Mouse (Mus musculus) ES-Bruce4 (cell line): Measurements from ENCODE around the gene Hdac9.

Source experiments
- CTCF ChIP-seq: IDR thresholded peaks from one replicate; pipeline ENCODE4 v1.8.1; 2011; ENCODE audit warnings: low read depth, low read length
- EP300 ChIP-seq: IDR thresholded peaks from 2 replicates; pipeline ENCODE4 v1.6.1; 2011; ENCODE audit warnings: low read depth, low read length; ENCODE audit not compliant: insufficient read depth
- POLR2A ChIP-seq: IDR thresholded peaks from one replicate; pipeline ENCODE4 v1.8.1; 2011; ENCODE audit warnings: low read length; ENCODE audit not compliant: insufficient read depth

DNA sequence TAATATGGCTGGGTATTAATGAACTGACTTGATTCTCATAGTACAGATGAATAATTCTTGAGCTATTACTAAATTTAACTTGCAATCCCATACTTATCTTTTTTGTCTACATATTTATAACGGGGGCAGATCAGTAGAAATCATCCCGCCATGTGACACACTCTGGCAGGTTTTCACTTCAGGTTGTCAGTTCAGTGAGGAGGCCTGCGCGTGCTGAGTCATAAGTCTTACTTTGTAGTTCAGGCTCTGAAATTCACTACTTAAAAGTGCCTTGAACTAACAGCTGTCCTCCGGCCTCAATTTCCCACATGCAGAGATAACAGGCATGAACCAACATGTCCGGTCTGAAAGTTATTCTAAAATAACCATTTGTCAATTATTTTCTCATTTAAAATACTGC lies 239.8 kb downstream of the Hdac9 start:
- TF ChIP-seq CTCF (no peak), POLR2A (no peak), EP300 (no peak)
